Mouse (Mus musculus): ENCODE results near the gene 1110008P14Rik. TPM values are rescaled to one million over a fixed set of nuclear protein-coding genes. Genes with fewer than 3 reads are reported as not detected.

The 1110008P14Rik gene
- total and polyA plus RNA-seq, 3 experiments, result 24.3 to 32.4 (median 27.8) TPM

DNA sequence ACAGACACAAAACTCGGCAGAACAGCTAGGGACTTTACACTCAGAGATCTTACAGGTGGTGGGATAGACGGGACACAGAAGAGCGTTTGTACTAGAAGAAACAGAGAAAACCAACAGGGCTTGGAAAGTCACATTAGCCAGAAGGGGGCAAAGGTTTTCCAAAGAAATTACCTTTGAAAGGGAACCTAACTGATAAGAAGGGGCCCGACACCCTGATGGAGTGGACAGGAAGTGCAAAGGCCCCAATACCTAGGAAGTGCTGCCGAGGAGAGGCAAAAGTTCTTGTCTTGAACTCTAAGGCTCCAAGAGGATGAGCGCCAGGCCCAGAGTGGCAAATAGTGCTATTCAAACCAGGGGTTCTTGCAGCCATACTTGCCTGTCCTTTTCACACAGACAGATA is 27.9 kb downstream of the 1110008P14Rik start:
- H3K79me2 ChIP-seq (replicated peaks; ENCODE audit: control insufficient read depth, extremely low read depth, insufficient read depth, poor library complexity, severe bottlenecking), result no peaks in the 10 kb centered on the region
- dilution Hi-C loops (cut with MboI; ENCODE audit: extremely low pct_ligation_motif_present, extremely low pct_unique_long_range_greater_than_20kb, low sequenced_read_pairs) (no loop called here), in situ Hi-C loops (cut with MboI; ENCODE audit: low pct_ligation_motif_present, low pct_unique_long_range_greater_than_20kb, low sequenced_read_pairs) (no loop called here)
- peak overlapping the region; percentile 23; the same call in 1 of the 2 replicates for H3K9ac ChIP-seq (ENCODE audit: insufficient read depth, low read depth)
- TF ChIP-seq ZNF384 (IDR thresholded peaks at IDR 0.05; ENCODE audit: low read depth, low read length) (no peak), EP300 (IDR thresholded peaks at IDR 0.05; ENCODE audit: low read length) (no peak), PAX5 (IDR thresholded peaks at IDR 0.05; ENCODE audit: low read length) (no peak), KAT2A (IDR thresholded peaks at IDR 0.05; ENCODE audit: insufficient replicate concordance, low read length) (no peak), POLR2A (IDR thresholded peaks at IDR 0.05; ENCODE audit: low read depth, low read length) (no peak), MEF2A (IDR thresholded peaks at IDR 0.05; ENCODE audit: borderline replicate concordance, low read depth, low read length) (no peak), ZKSCAN1 (IDR thresholded peaks at IDR 0.05; ENCODE audit: borderline replicate concordance, low read depth, low read length) (no peak), ZC3H11A (IDR thresholded peaks at IDR 0.05; ENCODE audit: low read depth, low read length) (no peak), NRF1 (IDR thresholded peaks at IDR 0.05; ENCODE audit: low read depth, low read length) (no peak), E2F4 (IDR thresholded peaks at IDR 0.05; ENCODE audit: insufficient replicate concordance, low read depth, low read length) (no peak), CHD1 (IDR thresholded peaks at IDR 0.05; ENCODE audit: low read depth, low read length) (no peak), CHD2 (IDR thresholded peaks at IDR 0.05; ENCODE audit: low read length) (no peak), UBTF (IDR thresholded peaks at IDR 0.05; ENCODE audit: low read depth, low read length) (no peak), MAX (IDR thresholded peaks at IDR 0.05; ENCODE audit: low read length) (no peak), USF1 (IDR thresholded peaks at IDR 0.05; ENCODE audit: low read depth, low read length) (no peak)
- no peak for DNase-seq (ENCODE audit: extremely low read depth)
- no peaks in the 10 kb centered on the region for H3K9me3 ChIP-seq (replicated peaks; ENCODE audit: low read length)
- H3K36me3 ChIP-seq (replicated peaks in 1 of 2; ENCODE audit: control insufficient read depth in 1 of 2, insufficient read depth in 1 of 2, low read length in 1 of 2), result no peaks in the 10 kb centered on the region
- peaks cover 79% of the 10 kb centered on the region for H3K27me3 ChIP-seq (replicated peaks)
- peaks cover 7 to 23% of the 10 kb centered on the region in 2 experiments for H3K4me1 ChIP-seq (ENCODE audit: control insufficient read depth in 1 of 2, insufficient read depth in 2 of 2)
- H3K27ac ChIP-seq (ENCODE audit: insufficient read depth, low read depth), result no peak overlapping the region
- H3K4me2 ChIP-seq (ENCODE audit: insufficient read depth, low read depth, poor library complexity, severe bottlenecking), result no peak overlapping the region
- H3K4me3 ChIP-seq (replicated peaks in 1 of 3; ENCODE audit: low read depth in 2 of 3, low read length in 2 of 3, poor library complexity in 1 of 3), result no peak overlapping the region

DNA sequence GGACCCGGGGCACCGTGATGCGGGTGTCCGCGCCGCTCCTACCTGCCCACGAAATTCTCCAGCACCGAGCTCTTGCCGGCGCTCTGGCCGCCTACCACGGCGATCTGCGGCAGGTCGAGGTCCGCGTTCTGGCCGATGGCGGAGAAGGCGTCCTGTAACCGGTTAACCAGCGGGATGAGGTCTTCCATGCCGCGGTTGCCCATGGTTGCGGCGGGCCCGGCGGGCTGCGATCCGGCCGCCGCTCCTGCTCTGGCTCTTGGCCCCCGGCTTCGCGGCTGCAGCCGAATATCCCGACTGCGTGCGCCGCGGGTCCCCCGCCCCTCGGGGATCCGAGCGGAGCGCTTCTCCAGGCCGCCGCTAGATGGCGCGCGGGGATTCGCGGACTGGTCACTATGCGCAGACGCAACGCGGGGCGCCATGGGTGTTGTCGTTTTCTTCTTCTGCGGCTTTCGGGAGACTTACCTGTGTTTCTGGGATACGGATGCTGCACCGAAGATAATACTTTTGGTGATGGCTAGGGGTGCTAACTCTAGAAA is 28.7 kb downstream of the 1110008P14Rik start, which contains the start of gene Dnm1:
Dnm1 (minus strand) TSS at position 332 of the 536 bp plus-strand sequence.
- no peaks in the 10 kb centered on the region for H3K36me3 ChIP-seq (replicated peaks in 1 of 2; ENCODE audit: control insufficient read depth in 1 of 2, insufficient read depth in 1 of 2, low read length in 1 of 2)
- TF ChIP-seq CTCF (conservative IDR thresholded peaks at IDR 0.05 in 1 of 2, IDR thresholded peaks at IDR 0.05 in 1 of 2; ENCODE audit: low read depth in 2 of 2, low read length in 2 of 2) (peak in 1 of 2 experiments; percentile 89; a peak in 3 of 4 replicates), RCOR1 (conservative IDR thresholded peaks at IDR 0.05; ENCODE audit: low read depth, low read length) (no peak), GABPA (IDR thresholded peaks at IDR 0.05; ENCODE audit: insufficient replicate concordance, low read depth, low read length) (no peak), E2F4 (IDR thresholded peaks at IDR 0.05; ENCODE audit: insufficient replicate concordance, low read depth, low read length) (no peak), KAT2A (IDR thresholded peaks at IDR 0.05; ENCODE audit: insufficient replicate concordance, low read length) (no peak), EP300 (IDR thresholded peaks at IDR 0.05; ENCODE audit: low read length) (no peak), HCFC1 (IDR thresholded peaks at IDR 0.05; ENCODE audit: low read depth, low read length) (peak; percentile 76), PAX5 (IDR thresholded peaks at IDR 0.05; ENCODE audit: low read length) (no peak), NELFE (IDR thresholded peaks at IDR 0.05; ENCODE audit: low read depth, low read length) (peak; percentile 62), TBP (conservative IDR thresholded peaks at IDR 0.05; ENCODE audit: low read depth, low read length) (no peak), USF1 (IDR thresholded peaks at IDR 0.05; ENCODE audit: low read depth, low read length) (no peak), MEF2A (IDR thresholded peaks at IDR 0.05; ENCODE audit: borderline replicate concordance, low read depth, low read length) (peak; percentile 40; the same call in 1 of the 2 replicates), POLR2A (IDR thresholded peaks at IDR 0.05; ENCODE audit: low read depth, low read length) (peak; percentile 57), MAFK (IDR thresholded peaks at IDR 0.05; ENCODE audit: insufficient replicate concordance, low read length) (no peak), RAD21 (IDR thresholded peaks at IDR 0.05; ENCODE audit: low read depth, low read length) (peak; percentile 41), ETS1 (conservative IDR thresholded peaks at IDR 0.05; ENCODE audit: low read depth, low read length) (no peak), MXI1 (IDR thresholded peaks at IDR 0.05; ENCODE audit: low read depth, low read length) (no peak), TCF12 (IDR thresholded peaks at IDR 0.05; ENCODE audit: low read depth, low read length) (peak; percentile 43; the same call in 1 of the 2 replicates), POLR2AphosphoS2 (IDR thresholded peaks at IDR 0.05; ENCODE audit: low read depth, low read length) (no peak), CHD2 (IDR thresholded peaks at IDR 0.05; ENCODE audit: low read length) (no peak), SMC3 (IDR thresholded peaks at IDR 0.05; ENCODE audit: low read depth, low read length) (peak; percentile 53), ZNF384 (IDR thresholded peaks at IDR 0.05; ENCODE audit: low read depth, low read length) (no peak), BHLHE40 (IDR thresholded peaks at IDR 0.05; ENCODE audit: low read depth, low read length) (0 out of 2 replicates have a peak, but pooled peaks have one; percentile 19), UBTF (IDR thresholded peaks at IDR 0.05; ENCODE audit: low read depth, low read length) (peak; percentile 64; the same call in 1 of the 2 replicates), MAZ (IDR thresholded peaks at IDR 0.05; ENCODE audit: low read depth, low read length) (peak; percentile 98), ZKSCAN1 (IDR thresholded peaks at IDR 0.05; ENCODE audit: borderline replicate concordance, low read depth, low read length) (no peak), NRF1 (IDR thresholded peaks at IDR 0.05; ENCODE audit: low read depth, low read length) (peak; percentile 89)
- peaks cover 79% of the 10 kb centered on the region for H3K27me3 ChIP-seq (replicated peaks)
- peak within 1 kb of the TSS; percentile 39 to 60 (median 43) for H3K4me3 ChIP-seq (replicated peaks in 1 of 3; ENCODE audit: low read depth in 2 of 3, low read length in 2 of 3, poor library complexity in 1 of 3)
- peak within 1 kb of the TSS; percentile 48 for H3K4me2 ChIP-seq (ENCODE audit: insufficient read depth, low read depth, poor library complexity, severe bottlenecking)
- peaks cover 7 to 23% of the 10 kb centered on the region in 2 experiments for H3K4me1 ChIP-seq (ENCODE audit: control insufficient read depth in 1 of 2, insufficient read depth in 2 of 2)
- H3K9ac ChIP-seq (ENCODE audit: insufficient read depth, low read depth), result peak within 1 kb of the TSS; percentile 23; the same call in 1 of the 2 replicates
- H3K27ac ChIP-seq (ENCODE audit: insufficient read depth, low read depth), result no peak within 1 kb of the TSS
- H3K79me2 ChIP-seq (replicated peaks; ENCODE audit: control insufficient read depth, extremely low read depth, insufficient read depth, poor library complexity, severe bottlenecking), result no peaks in the 10 kb centered on the region
- H3K9me3 ChIP-seq (replicated peaks; ENCODE audit: low read length), result no peaks in the 10 kb centered on the region
- dilution Hi-C loops (cut with MboI; ENCODE audit: extremely low pct_ligation_motif_present, extremely low pct_unique_long_range_greater_than_20kb, low sequenced_read_pairs), result no loop called here
- in situ Hi-C loops (cut with MboI; ENCODE audit: low pct_ligation_motif_present, low pct_unique_long_range_greater_than_20kb, low sequenced_read_pairs), result no loop called here
- peak; percentile 74 for DNase-seq (ENCODE audit: extremely low read depth)

Data from CH12.LX (cell line).